Mouse (Mus musculus) liver, adult 2 months (tissue): Measurements from ENCODE around the gene Slc34a3.

Source experiments
- CTCF ChIP-seq: fragments of 200-500 bp; IDR thresholded peaks from 2 replicates; pipeline ENCODE4 v1.5.1; 2011; ENCODE audit warnings: low read depth, low read length, control low read depth
- POLR2A ChIP-seq: fragments of 200-500 bp; IDR thresholded peaks from 2 replicates; pipeline ENCODE4 v1.6.1; 2011; ENCODE audit warnings: low read length, control low read depth; ENCODE audit not compliant: insufficient read depth; ENCODE audit errors: extremely low read depth

GRCm38 (mm10) chr2:25217666-25218065, 16.5 kb downstream of the Slc34a3 start:
- TF ChIP-seq CTCF (no peak), POLR2A (no peak)
